Comparison of ENCODE assay signal across 24 mouse cellular contexts in the genomic region with DNA sequence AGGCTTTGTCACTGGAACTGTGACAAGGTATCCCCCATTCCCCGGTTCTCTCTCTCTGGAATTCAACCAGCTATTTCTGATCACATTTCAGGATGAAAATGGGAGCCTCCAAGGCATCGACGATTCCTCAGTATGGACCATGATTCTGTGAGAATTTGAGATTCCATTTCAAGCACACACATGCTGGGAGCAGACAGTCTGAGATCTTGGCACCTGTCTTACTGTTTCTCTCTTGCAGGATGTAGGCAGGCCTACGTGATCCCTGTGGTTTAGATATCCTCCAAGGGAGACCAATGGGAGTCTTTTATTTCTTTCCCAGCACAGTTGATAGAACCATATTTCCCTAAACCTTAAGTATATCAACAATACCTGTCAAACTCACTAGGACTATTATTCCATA.
A peak's percentile ranks its signal among the peaks of the same experiment; 100 is the strongest.
DNase-seq lines count a peak whose midpoint lies in the region; TF ChIP-seq lines count a peak whose summit lies in the region.
"Had no signal": no experiment of that assay in that cellular context is flagged by ENCODE, and none has a peak within 500 bp of the region (broad histone marks: within the 10 kb centered on the region; RNA-seq: fewer than 3 reads in every experiment).

No protein-coding gene starts in this region.

- no peaks in the 10 kb centered on the region; the same call in 1 of the 2 replicates for H3K4me1 ChIP-seq in cerebellum, adult 2 months (ENCODE audit: control insufficient read depth, insufficient read depth, low read length)
- H3K4me1 ChIP-seq: embryonic facial prominence, embryonic 10.5 days; embryonic facial prominence, embryonic 13.5 days; forebrain, embryonic 12.5 days; forebrain, embryonic 15.5 days; heart, embryonic 12.5 days; heart, embryonic 15.5 days; hindbrain, embryonic 10.5 days; hindbrain, embryonic 13.5 days; intestine, embryonic 15.5 days had no signal

- H3K27ac ChIP-seq in cerebellum, adult 2 months (ENCODE audit: insufficient read depth, low read length) = peak overlapping the region; percentile 29; the same call in 1 of the 2 replicates
- H3K27ac ChIP-seq: embryonic facial prominence, embryonic 10.5 days; embryonic facial prominence, embryonic 13.5 days; forebrain, embryonic 12.5 days; forebrain, embryonic 15.5 days; heart, embryonic 15.5 days; hindbrain, embryonic 10.5 days; hindbrain, embryonic 13.5 days; intestine, embryonic 15.5 days had no signal

- 11% methylated on average over 4 of the region's 4 CpGs for whole genome bisulfite sequencing in cerebellum, adult 2 months

- H3K4me3 ChIP-seq in cerebellum, adult 2 months (replicated peaks; ENCODE audit: insufficient read depth, low read depth, low read length) = no peak overlapping the region
- H3K4me3 ChIP-seq: embryonic facial prominence, embryonic 10.5 days; embryonic facial prominence, embryonic 13.5 days; erythroblast, embryonic 14.5 days; forebrain, embryonic 12.5 days; forebrain, embryonic 15.5 days; heart, embryonic 12.5 days; heart, embryonic 15.5 days; hindbrain, embryonic 10.5 days; hindbrain, embryonic 13.5 days; intestine, embryonic 15.5 days had no signal

- TF ChIP-seq CTCF in cerebellum, adult 2 months (IDR thresholded peaks at IDR 0.05; ENCODE audit: borderline replicate concordance, insufficient read depth, low read depth, low read length) = no peak

- H3K27me3 ChIP-seq in cerebellum, adult 2 months (ENCODE audit: control insufficient read depth, insufficient read depth, low read length) = no peaks in the 10 kb centered on the region
- H3K27me3 ChIP-seq: embryonic facial prominence, embryonic 13.5 days; forebrain, embryonic 12.5 days; forebrain, embryonic 15.5 days; hindbrain, embryonic 13.5 days; intestine, embryonic 15.5 days had no signal

- no peak for TF ChIP-seq POLR2A in cerebellum, adult 2 months (IDR thresholded peaks at IDR 0.05; ENCODE audit: borderline replicate concordance, insufficient read depth, low read length)

- peak in 1 of 2 experiments; percentile 72 for DNase-seq in cerebellum, adult 2 months
- no peak for DNase-seq in cerebellum, adult 11 months
- peak; percentile 46 for DNase-seq in cerebellum, adult 9-11 months
- DNase-seq in cerebellum, postnatal 14 days = peak; percentile 15 to 50
- no peak for DNase-seq in adrenal gland, postnatal 36 days
- no peak for DNase-seq in urinary bladder, adult 18-20 months (ENCODE audit: low spot score in 2 of 2)
- DNase-seq: adrenal gland, adult 2 months; embryo, embryonic 11 days; gastrocnemius, postnatal 25 days; heart, adult 18-20 months; heart, postnatal 10 days; heart, postnatal 36 days; kidney, adult 11 months; kidney, adult 8-10 months had no signal

Comparison
In these comparisons a context has a peak if more than half of its experiments do, and no peak if none do; other contexts are left out.
1. DNase-seq: peak in cerebellum, adult 9-11 months (single experiment) and cerebellum, postnatal 14 days (2 of 2); none in cerebellum, adult 11 months (single experiment), adrenal gland, postnatal 36 days (0 of 2) and urinary bladder, adult 18-20 months (0 of 2).